Mouse (Mus musculus) splenic B cell, adult 2 months (primary cell): ENCODE data around the gene Ccdc12.

Experiments
- DNase-seq: peaks from one replicate; pipeline ENCODE4 v3.0.0-alpha.2; 2011; ENCODE audit warnings: low read depth, low spot score
- H3K27me3 ChIP-seq: 2 replicates; pipeline ENCODE4 v1.6.1; 2012; ENCODE audit warnings: mild to moderate bottlenecking, low read length, moderate library complexity, mixed read lengths; ENCODE audit not compliant: control insufficient read depth, poor library complexity, insufficient read depth, severe bottlenecking
- H3K36me3 ChIP-seq: 2 replicates; pipeline ENCODE4 v1.6.1; 2012; ENCODE audit warnings: mild to moderate bottlenecking, low read length, moderate library complexity, mixed read lengths; ENCODE audit not compliant: control insufficient read depth, poor library complexity, insufficient read depth, severe bottlenecking

Ccdc12 gene

GRCm38 (mm10) chr9:110633882-110634281 lies 22.4 kb upstream of the Ccdc12 start:
- DNase-seq, result no peak
- Histone ChIP-seq H3K27me3 (no peaks in the 10 kb centered on the region), H3K36me3 (no peaks in the 10 kb centered on the region; the same call in 1 of the 2 replicates)

GRCm38 (mm10) chr9:110635225-110635624 lies 21.1 kb upstream of the Ccdc12 start:
- H3K27me3 ChIP-seq, result no peaks in the 10 kb centered on the region
- DNase-seq, result peak; percentile 92
- H3K36me3 ChIP-seq, result no peaks in the 10 kb centered on the region; the same call in 1 of the 2 replicates

- Histone ChIP-seq H3K27me3 (no peaks in the 10 kb centered on the region), H3K36me3 (no peaks in the 10 kb centered on the region; the same call in 1 of the 2 replicates)
- no peak for DNase-seq
Observed at GRCm38 (mm10) chr9:110638611-110639021, 17.7 kb upstream of the Ccdc12 start.

GRCm38 (mm10) chr9:110641006-110641405 lies 15.3 kb upstream of the Ccdc12 start:
- H3K36me3 ChIP-seq, result no peaks in the 10 kb centered on the region; the same call in 1 of the 2 replicates
- DNase-seq, result no peak

GRCm38 (mm10) chr9:110642812-110643524 lies 13.3 kb upstream of the Ccdc12 start:
- no peak for DNase-seq
- no peaks in the 10 kb centered on the region; the same call in 1 of the 2 replicates for H3K36me3 ChIP-seq
- H3K27me3 ChIP-seq, result no peaks in the 10 kb centered on the region

More at GRCm38 (mm10) chr9:110641006-110641405, 15.3 kb upstream of the Ccdc12 start:
- no peaks in the 10 kb centered on the region for H3K27me3 ChIP-seq

- Histone ChIP-seq H3K27me3 (no peaks in the 10 kb centered on the region), H3K36me3 (no peaks in the 10 kb centered on the region; the same call in 1 of the 2 replicates)
- DNase-seq, result no peak
Observed at GRCm38 (mm10) chr9:110643787-110644186, 12.5 kb upstream of the Ccdc12 start.

GRCm38 (mm10) chr9:110644295-110644694 lies 12.0 kb upstream of the Ccdc12 start:
- H3K27me3 ChIP-seq, result no peaks in the 10 kb centered on the region
- no peaks in the 10 kb centered on the region; the same call in 1 of the 2 replicates for H3K36me3 ChIP-seq
- DNase-seq, result no peak

- peak; percentile 66 for DNase-seq
- H3K36me3 ChIP-seq, result no peaks in the 10 kb centered on the region; the same call in 1 of the 2 replicates
- no peaks in the 10 kb centered on the region for H3K27me3 ChIP-seq
Observed at GRCm38 (mm10) chr9:110645219-110645618, 11.1 kb upstream of the Ccdc12 start.

- DNase-seq, result no peak
- Histone ChIP-seq H3K36me3 (no peaks in the 10 kb centered on the region), H3K27me3 (no peaks in the 10 kb centered on the region)
Observed at GRCm38 (mm10) chr9:110649775-110650174, 6.5 kb upstream of the Ccdc12 start.

GRCm38 (mm10) chr9:110651931-110652722 lies 4.2 kb upstream of the Ccdc12 start:
- Histone ChIP-seq H3K36me3 (no peaks in the 10 kb centered on the region), H3K27me3 (no peaks in the 10 kb centered on the region)
- peak; percentile 35 for DNase-seq

GRCm38 (mm10) chr9:110652963-110653654 lies 3.2 kb upstream of the Ccdc12 start:
- Histone ChIP-seq H3K27me3 (no peaks in the 10 kb centered on the region), H3K36me3 (no peaks in the 10 kb centered on the region)
- peak; percentile 10 for DNase-seq

- no peaks in the 10 kb centered on the region for H3K36me3 ChIP-seq
- H3K27me3 ChIP-seq, result no peaks in the 10 kb centered on the region
- peak; percentile 93 for DNase-seq
Observed at GRCm38 (mm10) chr9:110653655-110654461, 2.4 kb upstream of the Ccdc12 start, which contains the start of gene Nbeal2. Nbeal2 (minus strand) TSS chr9:110654161.

GRCm38 (mm10) chr9:110654726-110655650 lies 1.3 kb upstream of the Ccdc12 start:
- H3K27me3 ChIP-seq, result no peaks in the 10 kb centered on the region
- no peak for DNase-seq
- no peaks in the 10 kb centered on the region for H3K36me3 ChIP-seq
